Mouse (Mus musculus) retina, postnatal 1 day (tissue): ENCODE measurements at regions not wholly inside any gene's neighbourhood (a gene's known extent, or its start where the extent isn't known, plus 50 kb on each side); places are given as distances from the start of the nearest gene placed in this dataset.
"Not testable (repeated sequence)": the region's sequence is repeated elsewhere in the genome, so short reads cannot be mapped to it uniquely, and the experiment has no call there.

ENCODE experiments used
- DNase-seq: peaks from one replicate; pipeline ENCODE4 v3.0.0-alpha.2; 2012

DNA sequence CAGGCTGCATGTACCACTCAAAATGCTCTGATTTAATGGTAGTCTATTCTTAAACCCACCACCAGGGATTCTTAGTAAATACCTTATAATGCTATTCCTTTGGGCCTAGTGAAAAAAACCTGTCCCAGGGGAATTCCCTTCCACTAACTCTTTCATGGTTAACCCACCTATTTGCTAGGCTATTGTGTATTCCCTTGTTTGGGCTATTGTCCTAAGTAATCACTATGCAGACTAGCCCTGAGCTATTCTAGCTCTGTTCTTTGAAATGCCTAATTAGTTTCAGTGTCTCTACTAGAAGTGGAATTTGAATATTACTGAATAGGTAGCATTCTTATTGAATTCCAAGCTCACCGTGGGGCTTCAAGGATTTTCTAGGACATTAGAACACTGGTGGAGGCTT is 620.6 kb upstream of the Pom121l12 start:
- no peak for DNase-seq

DNA sequence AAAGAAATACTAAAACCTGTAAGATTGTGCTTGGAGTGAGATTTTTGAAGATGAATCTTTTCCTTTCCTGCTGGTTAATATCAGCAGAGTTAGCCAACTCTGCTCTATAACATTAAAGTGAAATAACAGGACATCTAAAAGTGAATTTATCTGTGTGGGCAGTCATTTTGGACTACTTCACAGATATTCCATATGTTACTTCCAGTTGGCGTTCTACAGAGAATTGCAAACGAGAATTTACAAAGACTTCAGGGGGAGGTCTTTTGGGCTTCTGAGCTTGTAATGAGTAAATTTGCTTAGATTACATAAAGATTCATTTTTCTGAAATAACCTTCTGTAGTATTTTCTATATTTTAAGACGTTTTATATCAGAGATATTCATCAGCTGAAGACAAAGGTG is 582.4 kb upstream of the Pom121l12 start:
- DNase-seq = no peak

DNA sequence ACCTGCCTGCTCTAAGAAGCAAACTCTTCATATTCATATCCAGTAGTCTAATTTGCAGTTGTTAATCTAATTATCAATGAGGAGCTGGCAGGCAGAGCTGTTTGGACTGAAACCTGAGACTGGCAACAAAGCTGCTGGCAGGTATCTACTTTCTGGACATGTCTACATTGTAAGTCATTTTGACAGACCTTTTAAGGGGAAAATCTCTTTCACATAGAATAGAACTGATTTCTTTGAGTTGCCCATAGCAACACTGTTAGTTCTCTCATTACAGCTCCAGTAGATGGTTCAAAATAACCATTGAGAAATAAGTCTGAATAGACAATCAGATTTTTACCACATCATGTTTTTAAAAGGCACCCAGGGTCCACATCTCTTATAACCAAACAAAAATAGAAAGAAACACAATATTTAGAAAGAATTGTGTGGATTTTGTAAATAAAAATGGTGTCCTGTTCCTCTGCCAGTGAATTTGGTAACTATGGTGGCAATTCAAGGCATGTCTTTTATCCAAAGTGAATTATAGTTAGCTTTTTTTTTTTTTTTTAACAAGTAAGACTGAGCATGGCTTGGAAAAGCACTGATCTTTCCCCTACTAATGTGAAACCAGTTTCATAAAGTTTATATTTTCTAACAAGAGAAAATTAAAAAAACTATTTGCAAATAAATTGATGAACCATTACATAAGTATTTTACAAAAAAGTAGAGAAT is 567.5 kb upstream of the Pom121l12 start:
- no peak for DNase-seq

DNA sequence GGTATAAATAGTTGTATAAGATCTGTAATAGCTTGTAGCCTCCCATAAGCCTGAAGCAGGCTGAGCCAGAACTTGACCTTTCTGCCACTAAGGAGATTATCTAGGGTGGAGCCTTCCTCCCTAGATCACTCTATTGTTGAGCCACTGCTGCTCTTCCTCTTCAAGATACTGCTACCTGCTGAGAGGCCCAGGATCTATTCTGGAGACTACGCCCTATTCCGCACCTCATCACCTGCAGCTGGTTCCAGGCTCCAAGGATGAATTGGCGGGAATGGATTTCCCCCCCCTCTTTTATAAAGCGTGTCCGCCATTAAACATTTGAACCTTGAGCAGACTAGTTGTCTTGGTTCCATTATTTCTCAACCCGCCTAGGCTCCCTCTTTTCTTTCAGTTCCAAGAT is 566.6 kb upstream of the Pom121l12 start:
- not testable (repeated sequence) for DNase-seq

DNA sequence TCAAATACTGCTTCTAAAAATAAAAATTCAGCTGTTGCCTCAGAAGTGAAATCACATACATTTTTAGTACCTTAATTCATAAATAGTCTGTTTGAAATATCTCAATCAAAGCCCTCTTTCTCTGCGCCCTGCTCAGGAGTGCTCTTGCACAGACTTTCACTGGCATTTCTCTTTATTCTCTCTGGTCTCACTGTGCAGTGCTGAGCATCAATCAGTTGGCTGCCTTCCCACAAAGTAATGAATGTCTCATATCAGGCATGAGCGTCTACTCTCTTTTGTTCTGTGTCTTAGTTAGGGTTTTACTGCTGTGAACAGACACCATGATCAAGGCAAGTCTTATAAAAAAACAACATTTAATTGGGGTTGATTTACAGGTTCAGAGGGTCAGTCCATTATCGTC is 540.0 kb upstream of the Pom121l12 start:
- DNase-seq = peak; percentile 4

DNA sequence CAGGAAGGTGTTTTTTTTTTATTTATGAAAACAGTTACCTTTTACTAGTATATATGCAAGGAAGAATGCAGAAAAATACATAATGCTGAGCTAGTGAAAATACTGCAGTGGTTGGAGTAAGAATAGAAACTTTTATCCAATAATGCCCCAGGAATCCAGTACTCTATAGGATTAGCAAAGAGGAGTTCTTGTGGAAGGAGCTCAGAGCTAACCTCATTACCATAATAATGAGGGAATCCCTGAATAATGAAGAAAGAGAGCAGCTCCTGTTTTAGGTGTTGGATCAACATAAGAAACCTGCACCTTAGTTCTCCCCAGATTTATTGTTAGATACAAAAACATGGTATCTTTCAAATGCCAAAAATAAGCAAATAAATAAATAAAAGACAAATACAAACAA is 527.0 kb upstream of the Pom121l12 start:
- no peak for DNase-seq

DNA sequence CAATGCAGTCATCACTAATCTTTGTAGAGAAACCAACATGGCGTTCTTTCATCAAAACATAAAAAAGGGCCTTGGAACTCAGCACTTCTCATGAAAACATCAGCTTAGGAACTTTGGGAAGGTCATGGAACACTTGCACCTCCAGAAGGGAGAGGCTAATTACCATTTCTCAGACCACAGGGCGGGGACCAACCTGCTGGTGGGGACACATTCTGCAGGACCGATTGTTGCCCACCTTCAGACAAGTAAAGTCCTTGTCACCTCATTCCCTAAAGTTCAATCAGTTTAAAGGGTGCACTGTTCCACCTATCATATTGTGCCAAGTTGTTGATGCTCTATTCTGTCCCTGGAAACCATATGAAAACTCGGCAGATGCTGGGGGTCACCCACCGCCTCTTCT is 526.5 kb upstream of the Pom121l12 start:
- DNase-seq = no peak
